Mouse (Mus musculus): ENCODE measurements at regions not wholly inside any gene's neighbourhood (a gene's known extent, or its start where the extent isn't known, plus 50 kb on each side); places are given as distances from the start of the nearest gene placed in this dataset.
"Not testable (repeated sequence)": the region's sequence is repeated elsewhere in the genome, so short reads cannot be mapped to it uniquely, and the experiment has no call there.

- no peak for TF ChIP-seq EP300 (IDR thresholded peaks at IDR 0.05)
- TF ChIP-seq CTCF (IDR thresholded peaks at IDR 0.05), result no peak
- no peak overlapping the region for H3K27ac ChIP-seq (ENCODE audit: low read length)
- no peak overlapping the region for H3K9ac ChIP-seq (replicated peaks; ENCODE audit: low read depth)
- H3K4me2 ChIP-seq (replicated peaks; ENCODE audit: low read depth, low read length), result peak overlapping the region; percentile 50
- H3K36me3 ChIP-seq (ENCODE audit: insufficient read depth, low read length), result no peaks in the 10 kb centered on the region
- no peaks in the 10 kb centered on the region for H3K9me3 ChIP-seq (ENCODE audit: low read length)
- H3K4me1 ChIP-seq (ENCODE audit: insufficient read depth, low read depth, low read length), result no peaks in the 10 kb centered on the region
- DNase-seq (ENCODE audit: low spot score) (no peak), ATAC-seq (no peak)
- peaks cover 14% of the 10 kb centered on the region; the same call in 1 of the 2 replicates for H3K27me3 ChIP-seq (replicated peaks; ENCODE audit: insufficient read depth, low read length)
- H3K4me3 ChIP-seq (ENCODE audit: low read depth, low read length), result peak overlapping the region; percentile 28; the same call in 1 of the 2 replicates
- 2% methylated on average over 76 of the region's 77 CpGs for WGBS
Measured at GRCm38 (mm10) chr1:18058211-18058971, 87.3 kb downstream of the Crisp4 start.

- Histone ChIP-seq H3K4me3 (ENCODE audit: low read depth, low read length) (peak overlapping the region; percentile 28; the same call in 1 of the 2 replicates), H3K27me3 (replicated peaks; ENCODE audit: insufficient read depth, low read length) (peaks cover 14% of the 10 kb centered on the region; the same call in 1 of the 2 replicates), H3K4me2 (replicated peaks; ENCODE audit: low read depth, low read length) (peak overlapping the region; percentile 50), H3K9me3 (ENCODE audit: low read length) (no peaks in the 10 kb centered on the region), H3K27ac (ENCODE audit: low read length) (no peak overlapping the region), H3K36me3 (ENCODE audit: insufficient read depth, low read length) (no peaks in the 10 kb centered on the region), H3K4me1 (ENCODE audit: insufficient read depth, low read depth, low read length) (no peaks in the 10 kb centered on the region), H3K9ac (replicated peaks; ENCODE audit: low read depth) (no peak overlapping the region)
- ATAC-seq (no peak), DNase-seq (ENCODE audit: low spot score) (no peak)
- under 1% methylated on average over 26 of the region's 26 CpGs for WGBS
- TF ChIP-seq CTCF (IDR thresholded peaks at IDR 0.05) (no peak), EP300 (IDR thresholded peaks at IDR 0.05) (no peak)
Measured at GRCm38 (mm10) chr1:18057646-18058210, 88.0 kb downstream of the Crisp4 start.

GRCm38 (mm10) chr1:18057003-18057402 is 88.7 kb downstream of the Crisp4 start:
- H3K36me3 ChIP-seq (ENCODE audit: insufficient read depth, low read length); H3K4me2 ChIP-seq (replicated peaks; ENCODE audit: low read depth, low read length); H3K27ac ChIP-seq (ENCODE audit: low read length); ATAC-seq; H3K9me3 ChIP-seq (ENCODE audit: low read length); DNase-seq (ENCODE audit: low spot score); H3K4me1 ChIP-seq (ENCODE audit: insufficient read depth, low read depth, low read length); H3K9ac ChIP-seq (replicated peaks; ENCODE audit: low read depth); H3K4me3 ChIP-seq (ENCODE audit: low read depth, low read length): not testable (repeated sequence)
- WGBS, result 7% methylated on average over 11 of the region's 11 CpGs
- peaks cover 14% of the 10 kb centered on the region; the same call in 1 of the 2 replicates for H3K27me3 ChIP-seq (replicated peaks; ENCODE audit: insufficient read depth, low read length)

- Histone ChIP-seq H3K27me3 (replicated peaks; ENCODE audit: insufficient read depth, low read length) (no peaks in the 10 kb centered on the region), H3K9ac (replicated peaks; ENCODE audit: low read depth) (no peak overlapping the region), H3K9me3 (ENCODE audit: low read length) (no peaks in the 10 kb centered on the region), H3K4me2 (replicated peaks; ENCODE audit: low read depth, low read length) (no peak overlapping the region), H3K4me3 (ENCODE audit: low read depth, low read length) (no peak overlapping the region), H3K27ac (ENCODE audit: low read length) (no peak overlapping the region), H3K4me1 (ENCODE audit: insufficient read depth, low read depth, low read length) (no peaks in the 10 kb centered on the region), H3K36me3 (ENCODE audit: insufficient read depth, low read length) (no peaks in the 10 kb centered on the region)
- no peak for TF ChIP-seq CTCF (IDR thresholded peaks at IDR 0.05)
- no peak for TF ChIP-seq EP300 (IDR thresholded peaks at IDR 0.05)
- WGBS, result 57% methylated on average over 3 of the region's 3 CpGs
- no peak for DNase-seq (ENCODE audit: low spot score)
- ATAC-seq, result no peak
Measured at GRCm38 (mm10) chr1:18030226-18030625, 115.5 kb downstream of the Crisp4 start.

- not testable (repeated sequence) for H3K9ac ChIP-seq (replicated peaks; ENCODE audit: low read depth); H3K36me3 ChIP-seq (ENCODE audit: insufficient read depth, low read length); ATAC-seq; H3K27ac ChIP-seq (ENCODE audit: low read length); H3K4me3 ChIP-seq (ENCODE audit: low read depth, low read length); H3K27me3 ChIP-seq (replicated peaks; ENCODE audit: insufficient read depth, low read length); H3K9me3 ChIP-seq (ENCODE audit: low read length); H3K4me2 ChIP-seq (replicated peaks; ENCODE audit: low read depth, low read length); H3K4me1 ChIP-seq (ENCODE audit: insufficient read depth, low read depth, low read length)
- DNase-seq (ENCODE audit: low spot score), result peak; percentile 5
- peak; percentile 25 for TF ChIP-seq CTCF (IDR thresholded peaks at IDR 0.05)
Measured at GRCm38 (mm10) chr1:18012941-18013340, 132.8 kb downstream of the Crisp4 start.

- H3K4me2 ChIP-seq (replicated peaks; ENCODE audit: low read depth, low read length), result no peak overlapping the region
- H3K9me3 ChIP-seq (ENCODE audit: low read length), result no peaks in the 10 kb centered on the region
- H3K4me1 ChIP-seq (ENCODE audit: insufficient read depth, low read depth, low read length), result no peaks in the 10 kb centered on the region
- no peak overlapping the region for H3K9ac ChIP-seq (replicated peaks; ENCODE audit: low read depth)
- DNase-seq (ENCODE audit: low spot score) (peak; percentile 26), ATAC-seq (no peak)
- H3K27ac ChIP-seq (ENCODE audit: low read length), result no peak overlapping the region
- H3K27me3 ChIP-seq (replicated peaks; ENCODE audit: insufficient read depth, low read length), result no peaks in the 10 kb centered on the region
- 8% methylated on average over 3 of the region's 3 CpGs for WGBS
- H3K36me3 ChIP-seq (ENCODE audit: insufficient read depth, low read length), result no peaks in the 10 kb centered on the region
- peak; percentile 62 for TF ChIP-seq CTCF (IDR thresholded peaks at IDR 0.05)
- no peak for TF ChIP-seq EP300 (IDR thresholded peaks at IDR 0.05)
- H3K4me3 ChIP-seq (ENCODE audit: low read depth, low read length), result no peak overlapping the region
Measured at GRCm38 (mm10) chr1:17980604-17981003, 165.1 kb downstream of the Crisp4 start.
